Comparison of ENCODE assay signal across 23 mouse cellular contexts in the genomic region with DNA sequence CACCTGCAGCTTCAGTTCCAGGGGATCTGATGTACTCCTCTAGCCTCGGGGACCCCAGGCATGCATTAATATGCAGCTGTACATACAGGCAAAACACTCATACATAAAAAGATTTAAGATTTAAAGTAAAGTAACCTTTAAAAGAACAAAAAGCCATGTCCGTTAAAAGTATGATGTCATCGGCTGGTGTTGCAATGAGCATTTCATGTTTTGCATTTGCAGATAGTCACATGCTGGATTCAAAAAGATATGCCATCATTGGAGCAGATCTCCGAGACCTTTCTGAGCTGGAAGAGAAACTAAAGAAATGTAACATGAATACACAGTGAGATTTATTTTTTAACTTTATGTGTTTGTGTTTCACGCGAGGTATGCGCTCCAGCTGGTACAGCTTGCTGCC. TPM values are rescaled to one million over a fixed set of nuclear protein-coding genes. Genes with fewer than 3 reads are reported as not detected.
DNase-seq lines count a peak whose midpoint lies in the region; ATAC-seq and TF ChIP-seq lines count a peak whose summit lies in the region.
"Had no signal": no experiment of that assay in that cellular context is flagged by ENCODE, and none has a peak within 500 bp of the region (broad histone marks: within the 10 kb centered on the region; RNA-seq: fewer than 3 reads in every experiment).

No protein-coding gene starts in this region.

- H3K36me3 ChIP-seq in C2C12 (ENCODE audit: control insufficient read depth, insufficient read depth) = peaks cover 10% of the 10 kb centered on the region
- H3K36me3 ChIP-seq in midbrain, postnatal 0 days (ENCODE audit: insufficient read depth, low read length) = peaks cover 28% of the 10 kb centered on the region
- H3K36me3 ChIP-seq: intestine, embryonic 15.5 days had no signal

- peak; percentile 37 for ATAC-seq in megakaryocyte progenitor cell, adult 5-6 weeks (replicated peaks; ENCODE audit: poor library complexity)
- ATAC-seq in midbrain, postnatal 0 days (ENCODE audit: low FRiP score) = no peak
- ATAC-seq: forebrain, embryonic 13.5 days; forebrain, postnatal 0 days had no signal

- WGBS in midbrain, postnatal 0 days = 95% methylated on average over 7 of the region's 7 CpGs

- H3K9ac ChIP-seq in midbrain, postnatal 0 days (replicated peaks; ENCODE audit: low read length, poor library complexity, severe bottlenecking) = no peak overlapping the region
- H3K9ac ChIP-seq: embryonic facial prominence, embryonic 12.5 days; forebrain, embryonic 13.5 days; forebrain, postnatal 0 days; heart, embryonic 13.5 days; hindbrain, embryonic 14.5 days; intestine, embryonic 15.5 days had no signal

- H3K4me2 ChIP-seq in midbrain, postnatal 0 days (ENCODE audit: low read depth, low read length, poor library complexity, severe bottlenecking) = no peak overlapping the region
- H3K4me2 ChIP-seq: embryonic facial prominence, embryonic 12.5 days; forebrain, embryonic 13.5 days; heart, embryonic 13.5 days; hindbrain, embryonic 14.5 days; intestine, embryonic 15.5 days had no signal

- H3K79me3 ChIP-seq in C2C12 (ENCODE audit: low read depth) = no peaks in the 10 kb centered on the region

- peak overlapping the region; percentile 71 for H3K27ac ChIP-seq in layer of hippocampus, adult 2 months
- peak overlapping the region; percentile 12; the same call in 1 of the 2 replicates for H3K27ac ChIP-seq in embryonic fibroblast, embryonic 13.5 days (ENCODE audit: insufficient read depth, low read length)
- no peak overlapping the region for H3K27ac ChIP-seq in midbrain, postnatal 0 days (ENCODE audit: low read depth, low read length)
- H3K27ac ChIP-seq: embryonic facial prominence, embryonic 12.5 days; forebrain, embryonic 13.5 days; heart, embryonic 13.5 days; hindbrain, embryonic 14.5 days; intestine, embryonic 15.5 days had no signal

- H3K4me3 ChIP-seq in layer of hippocampus, adult 2 months = no peak overlapping the region
- no peak overlapping the region for H3K4me3 ChIP-seq in C2C12 (ENCODE audit: insufficient read depth, poor library complexity, severe bottlenecking)
- no peak overlapping the region for H3K4me3 ChIP-seq in embryonic fibroblast, embryonic 13.5 days (ENCODE audit: insufficient read depth, low read length)
- no peak overlapping the region for H3K4me3 ChIP-seq in midbrain, postnatal 0 days (ENCODE audit: low read depth, low read length)
- H3K4me3 ChIP-seq: embryonic facial prominence, embryonic 12.5 days; forebrain, embryonic 13.5 days; heart, embryonic 13.5 days; intestine, embryonic 15.5 days had no signal

- peaks cover 13% of the 10 kb centered on the region for H3K4me1 ChIP-seq in embryonic fibroblast, embryonic 13.5 days (ENCODE audit: control insufficient read depth, insufficient read depth, low read length)
- H3K4me1 ChIP-seq in midbrain, postnatal 0 days (ENCODE audit: insufficient read depth, low read length) = no peaks in the 10 kb centered on the region
- H3K4me1 ChIP-seq: embryonic facial prominence, embryonic 12.5 days; forebrain, embryonic 13.5 days; intestine, embryonic 15.5 days had no signal

- DNase-seq in layer of hippocampus, adult 2 months (ENCODE audit: low spot score in 2 of 2) = no peak
- DNase-seq in layer of hippocampus, postnatal 36 days = no peak
- no peak for DNase-seq in retina, postnatal 1 day
- no peak for DNase-seq in kidney, adult 11 months
- no peak for DNase-seq in midbrain, postnatal 0 days (ENCODE audit: low spot score)
- DNase-seq: cerebellum, adult 11 months; cerebellum, postnatal 10 days; forebrain, postnatal 0 days; gastrocnemius, postnatal 14 days; heart, postnatal 4 days had no signal

- TF ChIP-seq CTCF in layer of hippocampus, adult 2 months (conservative IDR thresholded peaks at IDR 0.05) = no peak
- TF ChIP-seq CTCF in C2C12 (IDR thresholded peaks at IDR 0.05; ENCODE audit: control insufficient read depth, insufficient read depth, insufficient read length) = no peak
- TF ChIP-seq CTCF in embryonic fibroblast, embryonic 13.5 days (IDR thresholded peaks at IDR 0.05; ENCODE audit: borderline replicate concordance, insufficient read depth, low read length) = no peak
- no peak for TF ChIP-seq CTCF in midbrain, postnatal 0 days (IDR thresholded peaks at IDR 0.05)

- H3K79me2 ChIP-seq in C2C12 (ENCODE audit: control insufficient read depth, insufficient read depth) = no peaks in the 10 kb centered on the region

- no peaks in the 10 kb centered on the region for H3K9me3 ChIP-seq in midbrain, postnatal 0 days (ENCODE audit: low read length)
- H3K9me3 ChIP-seq: embryonic facial prominence, embryonic 12.5 days; forebrain, embryonic 13.5 days; heart, embryonic 13.5 days; intestine, embryonic 15.5 days had no signal

- H3ac ChIP-seq in C2C12 (ENCODE audit: control insufficient read depth, insufficient read length, low read depth) = no peak overlapping the region

- no peak for TF ChIP-seq POLR2A in embryonic fibroblast, embryonic 13.5 days (IDR thresholded peaks at IDR 0.05; ENCODE audit: low read depth, low read length)

- H3K27me3 ChIP-seq in C2C12 (ENCODE audit: control insufficient read depth, insufficient read depth, insufficient read length) = no peaks in the 10 kb centered on the region
- no peaks in the 10 kb centered on the region for H3K27me3 ChIP-seq in midbrain, postnatal 0 days (ENCODE audit: insufficient read depth, low read length)
- H3K27me3 ChIP-seq: CH12.LX; embryonic facial prominence, embryonic 12.5 days; forebrain, embryonic 13.5 days; heart, embryonic 13.5 days; intestine, embryonic 15.5 days had no signal

TF ChIP-seq in C2C12, 6 proteins besides CTCF, POLR2A, EP300 and RAD21:
- peak; percentile 64 for TF ChIP-seq CEBPB (IDR thresholded peaks at IDR 0.05; ENCODE audit: low read depth)
- TF ChIP-seq USF1 (IDR thresholded peaks at IDR 0.05; ENCODE audit: low read depth) = no peak

RNA-seq across cellular contexts. Expression of a gene that starts 40.8 kb away (rescaled TPM):
- 10 to 100 TPM; 29.0 to 35.2 TPM for total RNA-seq in layer of hippocampus, adult 2 months (2021)
- 10 to 100 TPM; 27.5 to 34.3 TPM for total RNA-seq in layer of hippocampus, postnatal 36 days (2021)
- polyA plus RNA-seq in C2C12 (2012; fragmentation: generic; extraction: Trizol) = 17.3 TPM
- polyA plus RNA-seq in embryonic fibroblast, embryonic 13.5 days (2011; ENCODE audit: insufficient read length, low read depth, missing spikeins) = 23.0 and 30.7 TPM in 2 replicates
- total RNA-seq in megakaryocyte progenitor cell, adult 5-6 weeks (2015) = 79.4 and 85.9 TPM in 2 replicates
- 23.2 and 26.7 TPM in 2 replicates for total RNA-seq in megakaryocyte progenitor cell, adult 5-6 weeks (2017)
- 4.8 and 12.1 TPM in 2 replicates for total RNA-seq in midbrain, postnatal 0 days (2014; rRNA removed)
- 5.3 and 6.3 TPM in 2 replicates for polyA plus RNA-seq in midbrain, postnatal 0 days (2015; fragmentation: Nextera tagmentation; extraction: Ambion mirVana)

RNA-seq across cellular contexts. Expression of a gene that starts 40.9 kb away (rescaled TPM):
- 10 to 100 TPM; 88.7 to 94.3 TPM for total RNA-seq in layer of hippocampus, adult 2 months (2021)
- 10 to 100 TPM; 86.7 to 91.0 TPM for total RNA-seq in layer of hippocampus, postnatal 36 days (2021)
- polyA plus RNA-seq in C2C12 (2012; fragmentation: generic; extraction: Trizol) = 29.5 TPM
- polyA plus RNA-seq in embryonic fibroblast, embryonic 13.5 days (2011; ENCODE audit: insufficient read length, low read depth, missing spikeins) = 32.0 and 33.3 TPM in 2 replicates
- total RNA-seq in megakaryocyte progenitor cell, adult 5-6 weeks (2015) = 35.9 and 43.6 TPM in 2 replicates
- total RNA-seq in megakaryocyte progenitor cell, adult 5-6 weeks (2017) = 45.4 and 48.0 TPM in 2 replicates
- total RNA-seq in midbrain, postnatal 0 days (2014; rRNA removed) = 62.8 and 74.8 TPM in 2 replicates
- 114 and 115 TPM in 2 replicates for polyA plus RNA-seq in midbrain, postnatal 0 days (2015; fragmentation: Nextera tagmentation; extraction: Ambion mirVana)

RNA-seq across cellular contexts. Expression of a gene that starts 51.6 kb away (rescaled TPM):
- not detected for total RNA-seq in layer of hippocampus, adult 2 months (2021)
- not detected for total RNA-seq in layer of hippocampus, postnatal 36 days (2021)
- polyA plus RNA-seq in C2C12 (2012; fragmentation: generic; extraction: Trizol) = 0.02 TPM
- polyA plus RNA-seq in embryonic fibroblast, embryonic 13.5 days (2011; ENCODE audit: insufficient read length, low read depth, missing spikeins) = not detected in 2 replicates
- total RNA-seq in megakaryocyte progenitor cell, adult 5-6 weeks (2015) = not detected in 2 replicates
- not detected in 2 replicates for total RNA-seq in megakaryocyte progenitor cell, adult 5-6 weeks (2017)
- not detected in 2 replicates for total RNA-seq in midbrain, postnatal 0 days (2014; rRNA removed)
- not detected in 2 replicates for polyA plus RNA-seq in midbrain, postnatal 0 days (2015; fragmentation: Nextera tagmentation; extraction: Ambion mirVana)
- total RNA-seq: adrenal gland, adult 2 months; adrenal gland, postnatal 25 days; CH12.LX; common myeloid progenitor, adult 5-6 weeks; forebrain, postnatal 0 days; gastrocnemius, postnatal 14 days had no signal
- polyA plus RNA-seq: adrenal gland, adult 2 months; brain, embryonic 14.5 days; forebrain, embryonic 13.5 days; forebrain, postnatal 0 days; hindbrain, embryonic 14.5 days had no signal
